Mouse (Mus musculus): ENCODE data around the gene Gpr108. TPM values are rescaled to one million over a fixed set of nuclear protein-coding genes. Genes with fewer than 3 reads are reported as not detected.

The Gpr108 gene
- polyA plus RNA-seq, 1 experiment from 2014 or later = 44.2 TPM

Small RNA genes lying within 50 kb of the gene (microRNA-seq; reads per million reads assigned to microRNA genes)
- not detected for gene Mir6978

Other genes with a start within 250 kb of the Gpr108 start
- gene Pspn, start 248.4 kb downstream of the Gpr108 start, polyA plus RNA-seq (2015; fragmentation: Nextera tagmentation; extraction: Ambion mirVana) = not detected in 2 replicates
- 60.0 and 61.3 TPM in 2 replicates for gene Gtf2f1, start 237.2 kb downstream of the Gpr108 start, polyA plus RNA-seq (2015; fragmentation: Nextera tagmentation; extraction: Ambion mirVana)
- gene Gm17949, start 237.0 kb downstream of the Gpr108 start, polyA plus RNA-seq (2015; fragmentation: Nextera tagmentation; extraction: Ambion mirVana) = 0.63 and 1.0 TPM in 2 replicates
- 21.3 and 23.7 TPM in 2 replicates for gene Khsrp, start 216.9 kb downstream of the Gpr108 start, polyA plus RNA-seq (2015; fragmentation: Nextera tagmentation; extraction: Ambion mirVana)
- not detected in 2 replicates for gene Slc25a41, start 206.8 kb downstream of the Gpr108 start, polyA plus RNA-seq (2015; fragmentation: Nextera tagmentation; extraction: Ambion mirVana)
- 62.6 and 63.1 TPM in 2 replicates for gene Crb3, start 189.3 kb downstream of the Gpr108 start, polyA plus RNA-seq (2015; fragmentation: Nextera tagmentation; extraction: Ambion mirVana)
- gene Slc25a23, start 188.6 kb downstream of the Gpr108 start, polyA plus RNA-seq (2015; fragmentation: Nextera tagmentation; extraction: Ambion mirVana) = 8.1 and 9.6 TPM in 2 replicates
- gene Dennd1c, start 169.9 kb downstream of the Gpr108 start, polyA plus RNA-seq (2015; fragmentation: Nextera tagmentation; extraction: Ambion mirVana) = 5.4 and 5.8 TPM in 2 replicates
- 12.3 and 15.0 TPM in 2 replicates for gene Tubb4a, start 160.7 kb downstream of the Gpr108 start, polyA plus RNA-seq (2015; fragmentation: Nextera tagmentation; extraction: Ambion mirVana)
- gene Tnfsf9, start 143.1 kb downstream of the Gpr108 start, polyA plus RNA-seq (2015; fragmentation: Nextera tagmentation; extraction: Ambion mirVana) = 7.3 and 8.5 TPM in 2 replicates
- not detected in 2 replicates for gene Cd70, start 98.7 kb downstream of the Gpr108 start, polyA plus RNA-seq (2015; fragmentation: Nextera tagmentation; extraction: Ambion mirVana)
- gene Tnfsf14, start 54.3 kb downstream of the Gpr108 start, polyA plus RNA-seq (2015; fragmentation: Nextera tagmentation; extraction: Ambion mirVana) = 0.26 and 0.29 TPM in 2 replicates
- 3.2 and 8.4 TPM in 2 replicates for gene C3, start 20.3 kb downstream of the Gpr108 start, polyA plus RNA-seq (2015; fragmentation: Nextera tagmentation; extraction: Ambion mirVana)
- 53.1 and 54.1 TPM in 2 replicates for gene Trip10, start 1.0 kb upstream of the Gpr108 start, polyA plus RNA-seq (2015; fragmentation: Nextera tagmentation; extraction: Ambion mirVana)
- 3.9 and 6.4 TPM in 2 replicates for gene Vav1, start 30.7 kb upstream of the Gpr108 start, polyA plus RNA-seq (2015; fragmentation: Nextera tagmentation; extraction: Ambion mirVana)
- gene Adgre1, start 110.2 kb upstream of the Gpr108 start, polyA plus RNA-seq (2015; fragmentation: Nextera tagmentation; extraction: Ambion mirVana) = 5.2 and 6.6 TPM in 2 replicates